8 mouse cellular contexts compared by ENCODE assay signal in genomic region chr8:10928342-10928794, GRCm38 (mm10).
DNase-seq lines count a peak whose midpoint lies in the region; ATAC-seq and TF ChIP-seq lines count a peak whose summit lies in the region.

No protein-coding gene starts in this region.

- ATAC-seq in hindbrain, embryonic 13.5 days (ENCODE audit: low FRiP score) = peak; percentile 72
- ATAC-seq in lung, postnatal 0 days = peak; percentile 92
- peak; percentile 65; the same call in 1 of the 2 replicates for ATAC-seq in stomach, embryonic 16.5 days (ENCODE audit: insufficient read depth, low FRiP score)
- no peak for ATAC-seq in erythroid progenitor cell, adult 5-6 weeks (replicated peaks; ENCODE audit: low FRiP score, poor library complexity, severe bottlenecking)

- peak; percentile 30 to 44 for DNase-seq in cerebellum, postnatal 14 days
- no peak for DNase-seq in cerebellum, postnatal 25 days
- peak; percentile 52 for DNase-seq in urinary bladder, postnatal 25 days (ENCODE audit: low spot score)
- DNase-seq in urinary bladder, postnatal 10 days (ENCODE audit: low spot score) = no peak
- peak; percentile 97 for DNase-seq in lung, postnatal 0 days (ENCODE audit: low spot score)

- peaks cover 20% of the 10 kb centered on the region; the same call in 1 of the 2 replicates for H3K27me3 ChIP-seq in hindbrain, embryonic 13.5 days
- H3K27me3 ChIP-seq in lung, postnatal 0 days (replicated peaks; ENCODE audit: insufficient read depth, low read length) = no peaks in the 10 kb centered on the region; the same call in 1 of the 2 replicates
- H3K27me3 ChIP-seq in stomach, embryonic 16.5 days (ENCODE audit: control insufficient read depth, insufficient read depth, low read length) = no peaks in the 10 kb centered on the region; the same call in 1 of the 2 replicates

- no peak overlapping the region for H3K4me2 ChIP-seq in hindbrain, embryonic 13.5 days
- H3K4me2 ChIP-seq in lung, postnatal 0 days (replicated peaks; ENCODE audit: low read depth, low read length) = no peak overlapping the region
- peak overlapping the region; percentile 33; the same call in 1 of the 2 replicates for H3K4me2 ChIP-seq in stomach, embryonic 16.5 days (ENCODE audit: low read depth, low read length)

- peak; percentile 22; the same call in 1 of the 2 replicates for TF ChIP-seq CTCF in lung, postnatal 0 days (IDR thresholded peaks at IDR 0.05)

- peak; percentile 73 for TF ChIP-seq EP300 in lung, postnatal 0 days (IDR thresholded peaks at IDR 0.05)

- no peak overlapping the region for H3K9ac ChIP-seq in hindbrain, embryonic 13.5 days
- H3K9ac ChIP-seq in lung, postnatal 0 days (replicated peaks; ENCODE audit: low read depth) = no peak overlapping the region
- 0 out of 2 replicates have a peak overlapping the region, but pooled peaks have one; percentile 20 for H3K9ac ChIP-seq in stomach, embryonic 16.5 days (ENCODE audit: low read length)

- H3K9me3 ChIP-seq in hindbrain, embryonic 13.5 days = no peaks in the 10 kb centered on the region
- H3K9me3 ChIP-seq in lung, postnatal 0 days (ENCODE audit: low read length) = no peaks in the 10 kb centered on the region
- no peaks in the 10 kb centered on the region for H3K9me3 ChIP-seq in stomach, embryonic 16.5 days (replicated peaks; ENCODE audit: control insufficient read depth, low read length)

- H3K4me3 ChIP-seq in hindbrain, embryonic 13.5 days = no peak overlapping the region
- H3K4me3 ChIP-seq in lung, postnatal 0 days (ENCODE audit: low read depth, low read length) = no peak overlapping the region
- no peak overlapping the region for H3K4me3 ChIP-seq in stomach, embryonic 16.5 days (replicated peaks; ENCODE audit: low read length)

- no peaks in the 10 kb centered on the region for H3K36me3 ChIP-seq in hindbrain, embryonic 13.5 days
- no peaks in the 10 kb centered on the region for H3K36me3 ChIP-seq in lung, postnatal 0 days (ENCODE audit: insufficient read depth, low read length)
- H3K36me3 ChIP-seq in stomach, embryonic 16.5 days (ENCODE audit: control insufficient read depth, insufficient read depth, low read length) = no peaks in the 10 kb centered on the region

- WGBS in hindbrain, embryonic 13.5 days = 48% methylated on average over 17 of the region's 17 CpGs
- WGBS in lung, postnatal 0 days = 24% methylated on average over 17 of the region's 17 CpGs
- 25% methylated on average over 17 of the region's 17 CpGs for WGBS in stomach, embryonic 16.5 days

- peaks cover 51% of the 10 kb centered on the region for H3K4me1 ChIP-seq in hindbrain, embryonic 13.5 days (replicated peaks)
- H3K4me1 ChIP-seq in lung, postnatal 0 days (ENCODE audit: insufficient read depth, low read depth, low read length) = peaks cover 10% of the 10 kb centered on the region; the same call in 1 of the 2 replicates
- peaks cover 48% of the 10 kb centered on the region for H3K4me1 ChIP-seq in stomach, embryonic 16.5 days (ENCODE audit: control insufficient read depth, insufficient read depth, low read length)

- H3K27ac ChIP-seq in hindbrain, embryonic 13.5 days = peak overlapping the region; percentile 52; the same call in 1 of the 2 replicates
- H3K27ac ChIP-seq in lung, postnatal 0 days (ENCODE audit: low read length) = peak overlapping the region; percentile 10; the same call in 1 of the 2 replicates
- peak overlapping the region; percentile 12 for H3K27ac ChIP-seq in stomach, embryonic 16.5 days (ENCODE audit: low read length)

Comparison
In these comparisons a context has a peak if more than half of its experiments do, and no peak if none do; other contexts are left out.
1. DNase-seq: peak in cerebellum, postnatal 14 days (2 of 2), urinary bladder, postnatal 25 days (single experiment) and lung, postnatal 0 days (single experiment); none in cerebellum, postnatal 25 days (0 of 2) and urinary bladder, postnatal 10 days (single experiment).
2. Peak in every context shown above with its lines, with median percentiles within 50 percentile points of each other: H3K27ac ChIP-seq.